Mouse (Mus musculus): ENCODE measurements at regions not wholly inside any gene's neighbourhood (a gene's known extent, or its start where the extent isn't known, plus 50 kb on each side); places are given as distances from the start of the nearest gene placed in this dataset.

GRCm38 (mm10) chr7:123747986-123748385, 234.7 kb upstream of the Hs3st4 start:
- TF ChIP-seq CTCF (IDR thresholded peaks at IDR 0.05; ENCODE audit: low read depth) (no peak), EP300 (IDR thresholded peaks at IDR 0.05; ENCODE audit: low read depth) (no peak)

Measured in heart, postnatal 0 days (tissue).